Comparison of ENCODE assay signal across 12 mouse cellular contexts in the genomic region with DNA sequence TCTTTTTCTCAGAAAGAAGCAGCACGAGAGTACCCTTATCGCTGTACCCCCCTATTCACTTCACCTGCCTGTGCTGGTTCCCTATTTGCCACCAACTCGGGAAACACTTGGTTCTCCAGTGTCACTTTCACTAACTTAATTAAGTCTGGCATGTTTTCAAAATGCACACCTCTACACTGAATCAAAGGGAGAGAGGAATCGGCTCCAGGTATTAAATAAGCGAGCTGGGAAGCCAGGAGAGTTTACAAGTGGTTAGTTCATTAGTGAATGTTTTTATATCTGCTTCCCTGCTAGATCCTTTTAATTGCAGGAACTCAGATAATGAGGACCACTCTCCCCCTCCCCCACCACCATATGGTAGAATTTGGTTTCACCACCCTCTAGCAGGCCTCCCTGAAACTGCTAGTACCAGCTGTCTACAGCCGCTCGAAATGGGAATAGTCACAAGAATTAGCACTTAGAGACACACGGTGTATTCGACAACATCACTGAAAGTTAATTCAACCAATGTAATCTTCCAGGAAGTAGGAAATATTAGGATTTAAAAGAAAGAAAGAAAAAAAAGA. TPM values are rescaled to one million over a fixed set of nuclear protein-coding genes. Genes with fewer than 3 reads are reported as not detected.
A peak's percentile ranks its signal among the peaks of the same experiment; 100 is the strongest.
DNase-seq lines count a peak whose midpoint lies in the region; ATAC-seq and TF ChIP-seq lines count a peak whose summit lies in the region.
"Had no signal": no experiment of that assay in that cellular context is flagged by ENCODE, and none has a peak within 500 bp of the region (broad histone marks: within the 10 kb centered on the region; RNA-seq: fewer than 3 reads in every experiment).

No protein-coding gene starts in this region.

- 25% methylated on average over 9 of the region's 9 CpGs for WGBS in forebrain, embryonic 13.5 days
- WGBS in limb, embryonic 10.5 days: 35% methylated on average over 9 of the region's 9 CpGs
- 69% methylated on average over 9 of the region's 9 CpGs for WGBS in thymus, adult 2 months

- peaks cover 43% of the 10 kb centered on the region for H3K4me1 ChIP-seq in forebrain, embryonic 13.5 days
- H3K4me1 ChIP-seq in limb, embryonic 10.5 days: peaks cover 52% of the 10 kb centered on the region
- no peaks in the 10 kb centered on the region for H3K4me1 ChIP-seq in thymus, adult 2 months (replicated peaks; ENCODE audit: control insufficient read depth, insufficient read depth, low read length)

- no peak for TF ChIP-seq CTCF in thymus, adult 2 months (IDR thresholded peaks at IDR 0.05; ENCODE audit: borderline replicate concordance, control insufficient read depth, extremely low read depth, insufficient read depth, low read length, poor library complexity)

- H3K9ac ChIP-seq in forebrain, embryonic 13.5 days: no peak overlapping the region

- no peak overlapping the region for H3K4me3 ChIP-seq in forebrain, embryonic 13.5 days
- no peak overlapping the region for H3K4me3 ChIP-seq in limb, embryonic 10.5 days
- H3K4me3 ChIP-seq in thymus, adult 2 months (ENCODE audit: control insufficient read depth, insufficient read depth, low read length): no peak overlapping the region

- DNase-seq in embryo, embryonic 10.5 days (ENCODE audit: low spot score): peak; percentile 39
- no peak for DNase-seq in embryo, embryonic 9.5 days (ENCODE audit: extremely low spot score)
- DNase-seq in limb, embryonic 10.5 days (ENCODE audit: low spot score): peak; percentile 58
- no peak for DNase-seq in thymus, postnatal 25 days
- no peak for DNase-seq in T-cell, adult 2 months (ENCODE audit: low spot score)
- DNase-seq in thymus, adult 2 months: no peak
- DNase-seq: gastrocnemius, postnatal 25 days; kidney, postnatal 25 days had no signal

- peak; percentile 62 for ATAC-seq in cerebellum, adult (ENCODE audit: insufficient number of reproducible peaks, low FRiP score, low TSS enrichment)
- ATAC-seq in forebrain, embryonic 13.5 days: peak; percentile 94
- ATAC-seq: lung, postnatal 0 days; Patski had no signal

- H3K4me2 ChIP-seq in forebrain, embryonic 13.5 days: peak overlapping the region; percentile 24; the same call in 1 of the 2 replicates

- H3K9me3 ChIP-seq in forebrain, embryonic 13.5 days (replicated peaks): no peaks in the 10 kb centered on the region
- H3K9me3 ChIP-seq in limb, embryonic 10.5 days (replicated peaks): no peaks in the 10 kb centered on the region

- no peaks in the 10 kb centered on the region for H3K36me3 ChIP-seq in forebrain, embryonic 13.5 days (ENCODE audit: poor library complexity, severe bottlenecking)
- 0 out of 2 replicates have a peak, but pooled peaks cover 3% of the 10 kb centered on the region for H3K36me3 ChIP-seq in limb, embryonic 10.5 days
- H3K36me3 ChIP-seq in thymus, adult 2 months (ENCODE audit: control insufficient read depth, insufficient read depth, low read length): no peaks in the 10 kb centered on the region

- peak overlapping the region; percentile 74 for H3K27ac ChIP-seq in forebrain, embryonic 13.5 days
- H3K27ac ChIP-seq in limb, embryonic 10.5 days: no peak overlapping the region; the same call in 1 of the 2 replicates
- H3K27ac ChIP-seq in thymus, adult 2 months (ENCODE audit: control insufficient read depth, insufficient read depth, low read length): no peak overlapping the region

- H3K27me3 ChIP-seq in forebrain, embryonic 13.5 days: no peaks in the 10 kb centered on the region
- H3K27me3 ChIP-seq in limb, embryonic 10.5 days (ENCODE audit: low read depth, poor library complexity, severe bottlenecking): no peaks in the 10 kb centered on the region
- H3K27me3 ChIP-seq in thymus, adult 2 months (ENCODE audit: control insufficient read depth, insufficient read depth, low read length): no peaks in the 10 kb centered on the region
- H3K27me3 ChIP-seq: Patski had no signal

- no peak for TF ChIP-seq POLR2A in thymus, adult 2 months (IDR thresholded peaks at IDR 0.05; ENCODE audit: control insufficient read depth, extremely low read depth, insufficient read depth, low read length, poor library complexity)

RNA-seq across cellular contexts. Expression of gene Gm9747, which starts 28.2 kb away (rescaled TPM):
- polyA plus RNA-seq in forebrain, embryonic 13.5 days (2015; fragmentation: Nextera tagmentation; extraction: Ambion mirVana): 25.9 and 31.3 TPM in 2 replicates
- 15.4 and 24.6 TPM in 2 replicates for polyA plus RNA-seq in limb, embryonic 10.5 days (2016; fragmentation: Nextera tagmentation; extraction: Ambion mirVana)
- polyA plus RNA-seq in thymus, adult 2 months (2012; rRNA removed): not detected in 2 replicates

RNA-seq across cellular contexts. Expression of gene Irs1, which starts 30.1 kb away (rescaled TPM):
- 9.0 and 10.7 TPM in 2 replicates for polyA plus RNA-seq in forebrain, embryonic 13.5 days (2015; fragmentation: Nextera tagmentation; extraction: Ambion mirVana)
- polyA plus RNA-seq in limb, embryonic 10.5 days (2016; fragmentation: Nextera tagmentation; extraction: Ambion mirVana): 5.9 and 8.4 TPM in 2 replicates
- 1.8 and 2.2 TPM in 2 replicates for polyA plus RNA-seq in thymus, adult 2 months (2012; rRNA removed)

RNA-seq across cellular contexts. Expression of gene Rhbdd1, which starts 55.1 kb away (rescaled TPM):
- 5.7 and 6.3 TPM in 2 replicates for polyA plus RNA-seq in forebrain, embryonic 13.5 days (2015; fragmentation: Nextera tagmentation; extraction: Ambion mirVana)
- 8.4 and 9.1 TPM in 2 replicates for polyA plus RNA-seq in limb, embryonic 10.5 days (2016; fragmentation: Nextera tagmentation; extraction: Ambion mirVana)
- 9.8 and 10.7 TPM in 2 replicates for polyA plus RNA-seq in thymus, adult 2 months (2012; rRNA removed)

Comparison
In these comparisons a context has a peak if more than half of its experiments do, and no peak if none do; other contexts are left out.
1. DNase-seq: peak in embryo, embryonic 10.5 days (single experiment) and limb, embryonic 10.5 days (single experiment); none in embryo, embryonic 9.5 days (single experiment), thymus, postnatal 25 days (single experiment), T-cell, adult 2 months (single experiment) and thymus, adult 2 months (single experiment).
2. RNA of gene Gm9747, which starts 28.2 kb away (polyA plus RNA-seq): 25.9 to 31.3 TPM in forebrain, embryonic 13.5 days and 15.4 to 24.6 TPM in limb, embryonic 10.5 days; not detected in thymus, adult 2 months; every median in the first group is over 10 times any median in the second.